Mouse (Mus musculus): Measurements from ENCODE around the gene Creb5.

DNA sequence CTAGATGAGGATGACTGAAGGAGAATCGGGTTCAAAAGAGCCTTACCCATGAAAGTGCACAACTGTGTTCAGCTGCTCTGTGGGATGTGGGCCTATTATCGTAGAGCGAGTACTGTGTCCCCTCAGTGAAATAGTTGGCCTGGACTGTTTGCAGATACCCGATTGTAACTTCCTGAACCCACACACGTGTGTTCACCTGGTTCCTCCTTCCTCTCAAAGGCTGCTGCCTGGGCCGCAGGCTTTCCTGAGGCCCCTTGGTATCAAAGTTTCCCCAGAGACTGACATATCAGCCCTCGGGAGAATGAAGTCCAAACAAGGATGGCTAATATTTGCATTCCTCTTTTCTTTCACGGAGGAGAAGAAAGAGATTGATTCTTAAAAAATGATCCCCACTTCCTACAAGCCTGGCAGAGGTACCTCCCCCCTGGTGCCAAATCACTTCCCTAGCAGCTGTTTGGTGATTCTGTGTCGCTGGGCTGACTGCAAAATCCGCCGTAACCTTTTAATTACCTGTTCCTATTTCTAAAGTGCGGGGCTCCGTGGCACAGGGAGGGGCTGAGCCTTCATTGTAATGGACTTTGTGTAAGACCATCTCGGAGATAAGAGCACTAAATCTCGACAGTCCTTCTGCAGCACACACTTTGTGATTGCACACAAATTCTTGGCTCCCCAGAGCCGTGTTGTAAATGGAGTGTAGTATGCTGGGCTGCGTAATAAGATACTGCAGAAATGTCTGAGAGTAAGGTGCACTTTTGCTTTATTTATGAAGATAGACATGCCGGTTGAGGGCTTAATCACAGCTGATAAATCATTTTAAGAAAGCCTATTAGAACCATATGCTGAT is 111.4 kb downstream of the Creb5 start:
- TF ChIP-seq POLR2A (IDR thresholded peaks at IDR 0.05; ENCODE audit: borderline replicate concordance, extremely low read depth, low read depth, low read length) (no peak), CTCF (IDR thresholded peaks at IDR 0.05; ENCODE audit: insufficient read depth, low read length) (no peak)

All from lung, adult 2 months (tissue).